Mouse (Mus musculus) testis, adult 2 months (tissue): ENCODE measurements at regions not wholly inside any gene's neighbourhood (a gene's known extent, or its start where the extent isn't known, plus 50 kb on each side); places are given as distances from the start of the nearest gene placed in this dataset.

Experiments
- CTCF ChIP-seq: fragments of 200-500 bp; IDR thresholded peaks from 2 replicates; pipeline ENCODE4 v1.5.1; 2012; ENCODE audit warnings: low read depth, mild to moderate bottlenecking, inconsistent platforms, low read length, moderate library complexity; ENCODE audit not compliant: control insufficient read depth, insufficient read depth, insufficient replicate concordance
- POLR2A ChIP-seq: fragments of 200-500 bp; IDR thresholded peaks from 2 replicates; pipeline ENCODE4 v1.6.1; 2012; ENCODE audit warnings: low read depth, mild to moderate bottlenecking, inconsistent platforms, low read length, moderate library complexity; ENCODE audit not compliant: control insufficient read depth

GRCm38 (mm10) chr14:86395951-86396361 is 745.1 kb downstream of the Diaph3 start:
- TF ChIP-seq CTCF (no peak), POLR2A (no peak)
